In genomic region chr5:112325546-112326445, GRCm38 (mm10) we compare ENCODE assay signal across 8 mouse cellular contexts. TPM values are rescaled to one million over a fixed set of nuclear protein-coding genes. Genes with fewer than 3 reads are reported as not detected.
DNase-seq lines count a peak whose midpoint lies in the region; ATAC-seq and TF ChIP-seq lines count a peak whose summit lies in the region.

Gene Tfip11, plus strand, starts transcription at chr5:112326358.

- peak within 1 kb of the TSS; percentile 65 for H3K27ac ChIP-seq in heart, embryonic 12.5 days (ENCODE audit: poor library complexity, severe bottlenecking)
- peak within 1 kb of the TSS; percentile 81 for H3K27ac ChIP-seq in kidney, postnatal 0 days
- H3K27ac ChIP-seq in liver, embryonic 11.5 days (ENCODE audit: low read depth, low read length): peak within 1 kb of the TSS; percentile 80
- H3K27ac ChIP-seq in stomach, embryonic 14.5 days (ENCODE audit: low read length): peak within 1 kb of the TSS; percentile 77; the same call in 1 of the 2 replicates

- WGBS in heart, embryonic 12.5 days: 6% methylated on average over 48 of the region's 48 CpGs
- WGBS in kidney, postnatal 0 days: 7% methylated on average over 48 of the region's 48 CpGs
- WGBS in liver, embryonic 11.5 days: 7% methylated on average over 48 of the region's 48 CpGs
- 8% methylated on average over 48 of the region's 48 CpGs for WGBS in stomach, embryonic 14.5 days

- peak within 1 kb of the TSS; percentile 92 for H3K4me2 ChIP-seq in heart, embryonic 12.5 days
- H3K4me2 ChIP-seq in kidney, postnatal 0 days (ENCODE audit: low read length): peak within 1 kb of the TSS; percentile 79
- peak within 1 kb of the TSS; percentile 76 for H3K4me2 ChIP-seq in liver, embryonic 11.5 days
- peak within 1 kb of the TSS; percentile 61 for H3K4me2 ChIP-seq in stomach, embryonic 14.5 days (replicated peaks; ENCODE audit: low read depth, low read length)

- H3K36me3 ChIP-seq in heart, embryonic 12.5 days: peaks cover 33% of the 10 kb centered on the region
- H3K36me3 ChIP-seq in kidney, postnatal 0 days (ENCODE audit: insufficient read depth, low read length): peaks cover 19% of the 10 kb centered on the region
- H3K36me3 ChIP-seq in liver, embryonic 11.5 days (ENCODE audit: control insufficient read depth, insufficient read depth, low read length): peaks cover 24% of the 10 kb centered on the region
- peaks cover 20% of the 10 kb centered on the region for H3K36me3 ChIP-seq in stomach, embryonic 14.5 days (ENCODE audit: control insufficient read depth, insufficient read depth, low read length)

- H3K4me3 ChIP-seq in heart, embryonic 12.5 days: peak within 1 kb of the TSS; percentile 81
- peak within 1 kb of the TSS; percentile 99 for H3K4me3 ChIP-seq in kidney, postnatal 0 days (replicated peaks; ENCODE audit: low read depth, low read length)
- peak within 1 kb of the TSS; percentile 99 for H3K4me3 ChIP-seq in liver, embryonic 11.5 days (ENCODE audit: low read depth, low read length)
- H3K4me3 ChIP-seq in stomach, embryonic 14.5 days (ENCODE audit: low read depth, low read length): peak within 1 kb of the TSS; percentile 72

- peak; percentile 92 for ATAC-seq in erythroid progenitor cell, adult 5-6 weeks (replicated peaks; ENCODE audit: low FRiP score, poor library complexity, severe bottlenecking)
- ATAC-seq in heart, embryonic 12.5 days (ENCODE audit: insufficient number of reproducible peaks, low FRiP score): peak; percentile 89
- peak; percentile 88 for ATAC-seq in kidney, postnatal 0 days (replicated peaks; ENCODE audit: low FRiP score, low read depth)
- peak; percentile 63 for ATAC-seq in liver, embryonic 11.5 days (replicated peaks; ENCODE audit: low FRiP score)
- peak; percentile 77 for ATAC-seq in stomach, embryonic 14.5 days (ENCODE audit: insufficient number of reproducible peaks, insufficient read depth, low FRiP score, low read depth)

- TF ChIP-seq CTCF in kidney, postnatal 0 days (IDR thresholded peaks at IDR 0.05; ENCODE audit: low read depth): no peak

- no peaks in the 10 kb centered on the region; the same call in 1 of the 2 replicates for H3K9me3 ChIP-seq in heart, embryonic 12.5 days (replicated peaks)
- H3K9me3 ChIP-seq in kidney, postnatal 0 days (replicated peaks; ENCODE audit: low read length): no peaks in the 10 kb centered on the region
- H3K9me3 ChIP-seq in liver, embryonic 11.5 days (ENCODE audit: control insufficient read depth, low read length): no peaks in the 10 kb centered on the region
- H3K9me3 ChIP-seq in stomach, embryonic 14.5 days (ENCODE audit: control insufficient read depth, low read depth, low read length): no peaks in the 10 kb centered on the region

- no peaks in the 10 kb centered on the region for H3K27me3 ChIP-seq in heart, embryonic 12.5 days (replicated peaks)
- H3K27me3 ChIP-seq in kidney, postnatal 0 days (ENCODE audit: insufficient read depth, low read length): no peaks in the 10 kb centered on the region
- H3K27me3 ChIP-seq in liver, embryonic 11.5 days (replicated peaks; ENCODE audit: control insufficient read depth, insufficient read depth, low read length): no peaks in the 10 kb centered on the region
- no peaks in the 10 kb centered on the region for H3K27me3 ChIP-seq in stomach, embryonic 14.5 days (ENCODE audit: control insufficient read depth, insufficient read depth, low read length)

- DNase-seq in CD4-positive helper T cell, adult 2 months (ENCODE audit: low read depth, low spot score): peak; percentile 92
- peak; percentile 90 for DNase-seq in brain, embryonic 18.5 days (ENCODE audit: low read depth, low spot score)
- peak; percentile 97 for DNase-seq in kidney, postnatal 0 days (ENCODE audit: low spot score)
- peak; percentile 97 for DNase-seq in liver, embryonic 11.5 days (ENCODE audit: low spot score)
- peak; percentile 92 for DNase-seq in naive thymus-derived CD4-positive, alpha-beta T cell, adult 2 months (ENCODE audit: low read depth)

- peaks cover 23% of the 10 kb centered on the region for H3K4me1 ChIP-seq in heart, embryonic 12.5 days (replicated peaks)
- H3K4me1 ChIP-seq in kidney, postnatal 0 days (replicated peaks; ENCODE audit: insufficient read depth, low read length): peaks cover 10% of the 10 kb centered on the region; the same call in 1 of the 2 replicates
- H3K4me1 ChIP-seq in liver, embryonic 11.5 days (replicated peaks; ENCODE audit: control insufficient read depth, insufficient read depth, low read length): peaks cover 18% of the 10 kb centered on the region
- peaks cover 17% of the 10 kb centered on the region; the same call in 1 of the 2 replicates for H3K4me1 ChIP-seq in stomach, embryonic 14.5 days (ENCODE audit: control insufficient read depth, insufficient read depth, low read length)

- H3K9ac ChIP-seq in heart, embryonic 12.5 days: peak within 1 kb of the TSS; percentile 80
- H3K9ac ChIP-seq in kidney, postnatal 0 days (ENCODE audit: low read depth, low read length): peak within 1 kb of the TSS; percentile 80
- H3K9ac ChIP-seq in liver, embryonic 11.5 days (ENCODE audit: low read depth, low read length): peak within 1 kb of the TSS; percentile 89
- peak within 1 kb of the TSS; percentile 49 for H3K9ac ChIP-seq in stomach, embryonic 14.5 days (replicated peaks; ENCODE audit: low read depth, low read length)

RNA-seq across cellular contexts. Expression of gene Tfip11, which starts in this region (rescaled TPM):
- total RNA-seq in erythroid progenitor cell, adult 5-6 weeks (2015; ENCODE audit: low replicate concordance): 6.3 and 8.6 TPM in 2 replicates
- total RNA-seq in erythroid progenitor cell, adult 5-6 weeks (2017; ENCODE audit: low replicate concordance): 10.5 and 25.9 TPM in 2 replicates
- polyA plus RNA-seq in heart, embryonic 12.5 days (2016; fragmentation: Nextera tagmentation; extraction: Ambion mirVana): 21.6 and 22.3 TPM in 2 replicates
- 19.8 and 23.5 TPM in 2 replicates for polyA plus RNA-seq in kidney, postnatal 0 days (2015; fragmentation: Nextera tagmentation; extraction: Ambion mirVana)
- 24.5 and 30.5 TPM in 2 replicates for polyA plus RNA-seq in liver, embryonic 11.5 days (2014; fragmentation: Nextera tagmentation; extraction: Ambion mirVana)
- polyA plus RNA-seq in stomach, embryonic 14.5 days (2014; fragmentation: Nextera tagmentation; extraction: Ambion mirVana): 16.6 and 21.5 TPM in 2 replicates

Comparison
In these comparisons a context has a peak if more than half of its experiments do, and no peak if none do; other contexts are left out.
1. Peak in every context shown above with its lines: DNase-seq, ATAC-seq, H3K4me3 ChIP-seq and H3K27ac ChIP-seq.